Mouse (Mus musculus) hindbrain, embryonic 15.5 days (tissue): Measurements from ENCODE around the gene Svopl. TPM values are rescaled to one million over a fixed set of nuclear protein-coding genes. Genes with fewer than 3 reads are reported as not detected.

Source experiments
- ATAC-seq: fragments of 200-750 bp; cut with Nextera tagmentation; 2 replicates; pipeline ENCODE4 v1.8.0; 2017; ENCODE audit warnings: low read depth, moderate number of reproducible peaks, moderate TSS enrichment; ENCODE audit not compliant: low FRiP score
- H3K27ac ChIP-seq: fragments of 300-500 bp; sonication (generic); replicated peaks from 2 replicates; pipeline ENCODE4 v1.5.1; 2015; ENCODE audit warnings: mild to moderate bottlenecking, inconsistent platforms
- H3K27me3 ChIP-seq: fragments of 300-500 bp; sonication (generic); 2 replicates; pipeline ENCODE4 v1.6.1; 2015; ENCODE audit warnings: control low read depth, inconsistent platforms
- H3K36me3 ChIP-seq: fragments of 300-500 bp; sonication (generic); 2 replicates; pipeline ENCODE4 v1.6.1; 2015; ENCODE audit warnings: control low read depth, inconsistent platforms
- H3K4me1 ChIP-seq: fragments of 300-500 bp; sonication (generic); replicated peaks from 2 replicates; pipeline ENCODE4 v1.6.1; 2015; ENCODE audit warnings: control low read depth, inconsistent platforms
- H3K4me2 ChIP-seq: fragments of 300-500 bp; sonication (generic); 2 replicates; pipeline ENCODE4 v1.6.1; 2015; ENCODE audit warnings: moderate library complexity, mild to moderate bottlenecking, inconsistent platforms
- H3K4me3 ChIP-seq: fragments of 300-500 bp; sonication (generic); 2 replicates; pipeline ENCODE4 v1.5.1; 2015; ENCODE audit warnings: mild to moderate bottlenecking, inconsistent platforms
- H3K9ac ChIP-seq: fragments of 300-500 bp; sonication (generic); 2 replicates; pipeline ENCODE4 v1.6.1; 2015; ENCODE audit warnings: inconsistent platforms
- H3K9me3 ChIP-seq: fragments of 300-500 bp; sonication (generic); 2 replicates; pipeline ENCODE4 v1.6.1; 2016; ENCODE audit warnings: control low read depth, inconsistent platforms
- WGBS: fragments of 180-500 bp; shearing (Covaris S2); methylation state at CpG from one replicate; pipeline ENCODE4 v1.1.7; 2015; 5-methylcytosine and 5-hydroxymethylcytosine counted together
- polyA plus RNA-seq: library from polyadenylated mRNA; unstranded; fragments of >200 nt; fragmentation: Nextera tagmentation; extraction: Ambion mirVana; gene quantifications from 2 replicates; pipeline ENCODE4 v1.2.1, GENCODE M21; 2015

Gene Svopl
- 0.93 and 0.96 TPM in 2 replicates for polyA plus RNA-seq

DNA sequence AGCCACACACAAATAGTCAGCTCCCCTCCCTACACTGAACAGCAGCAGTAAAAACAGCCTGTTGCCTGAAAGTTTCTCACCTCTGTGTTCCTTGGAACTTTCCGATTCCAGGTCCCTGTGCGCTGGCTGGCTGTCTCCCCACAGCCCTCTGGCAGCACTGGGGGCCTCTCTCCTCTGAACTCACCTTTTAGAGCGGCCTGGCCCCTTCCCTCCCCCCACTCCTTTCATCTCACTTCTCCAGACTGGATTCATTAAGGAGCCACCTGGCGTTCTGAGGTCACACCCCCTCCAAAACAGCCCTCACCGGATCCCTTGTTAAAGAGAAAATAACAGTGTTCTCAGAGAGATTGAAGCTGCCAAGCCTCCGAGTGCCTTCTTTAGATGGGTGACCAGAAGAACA, at the start of gene Svopl:
Svopl (minus strand) TSS at position 159 of the 400 bp plus-strand sequence.
- Histone ChIP-seq H3K27me3 (no peaks in the 10 kb centered on the region), H3K9ac (no peak within 1 kb of the TSS), H3K9me3 (no peaks in the 10 kb centered on the region), H3K4me2 (no peak within 1 kb of the TSS), H3K4me3 (no peak within 1 kb of the TSS), H3K4me1 (no peaks in the 10 kb centered on the region), H3K36me3 (no peaks in the 10 kb centered on the region), H3K27ac (no peak within 1 kb of the TSS)
- no peak for ATAC-seq
- 48% methylated on average over 6 of the region's 6 CpGs for WGBS

GRCm38 (mm10) chr6:38094701-38095100, 47.9 kb upstream of the Svopl start:
- Histone ChIP-seq H3K4me3 (no peak overlapping the region), H3K4me2 (no peak overlapping the region), H3K27ac (no peak overlapping the region), H3K27me3 (no peaks in the 10 kb centered on the region), H3K9ac (no peak overlapping the region), H3K9me3 (no peaks in the 10 kb centered on the region), H3K36me3 (no peaks in the 10 kb centered on the region), H3K4me1 (no peaks in the 10 kb centered on the region)
- no peak for ATAC-seq
- WGBS = 92% methylated on average over 10 of the region's 10 CpGs

- no peak for ATAC-seq
- no peak overlapping the region for H3K9ac ChIP-seq
- WGBS = 97% methylated on average over 8 of the region's 8 CpGs
- no peak overlapping the region for H3K4me2 ChIP-seq
- no peaks in the 10 kb centered on the region for H3K4me1 ChIP-seq
- no peak overlapping the region for H3K4me3 ChIP-seq
- H3K9me3 ChIP-seq = no peaks in the 10 kb centered on the region
- H3K27ac ChIP-seq = no peak overlapping the region
- no peaks in the 10 kb centered on the region for H3K36me3 ChIP-seq
- H3K27me3 ChIP-seq = no peaks in the 10 kb centered on the region
These were observed 45.7 kb upstream of the Svopl start for GRCm38 (mm10) chr6:38092539-38092938.

GRCm38 (mm10) chr6:38087242-38088026, 40.6 kb upstream of the Svopl start:
- WGBS = 76% methylated on average over 9 of the region's 9 CpGs
- H3K36me3 ChIP-seq = no peaks in the 10 kb centered on the region
- H3K27me3 ChIP-seq = no peaks in the 10 kb centered on the region
- no peaks in the 10 kb centered on the region for H3K4me1 ChIP-seq
- no peak for ATAC-seq
- no peak overlapping the region for H3K4me2 ChIP-seq
- H3K9me3 ChIP-seq = no peaks in the 10 kb centered on the region
- no peak overlapping the region for H3K4me3 ChIP-seq
- no peak overlapping the region for H3K9ac ChIP-seq
- no peak overlapping the region for H3K27ac ChIP-seq

GRCm38 (mm10) chr6:38083204-38083603, 36.4 kb upstream of the Svopl start:
- H3K27me3 ChIP-seq = no peaks in the 10 kb centered on the region
- H3K27ac ChIP-seq = no peak overlapping the region
- ATAC-seq = no peak
- H3K4me3 ChIP-seq = no peak overlapping the region
- WGBS = 67% methylated on average over 4 of the region's 4 CpGs
- no peak overlapping the region for H3K9ac ChIP-seq
- H3K4me2 ChIP-seq = no peak overlapping the region
- no peaks in the 10 kb centered on the region for H3K9me3 ChIP-seq
- no peaks in the 10 kb centered on the region for H3K36me3 ChIP-seq
- H3K4me1 ChIP-seq = no peaks in the 10 kb centered on the region

DNA sequence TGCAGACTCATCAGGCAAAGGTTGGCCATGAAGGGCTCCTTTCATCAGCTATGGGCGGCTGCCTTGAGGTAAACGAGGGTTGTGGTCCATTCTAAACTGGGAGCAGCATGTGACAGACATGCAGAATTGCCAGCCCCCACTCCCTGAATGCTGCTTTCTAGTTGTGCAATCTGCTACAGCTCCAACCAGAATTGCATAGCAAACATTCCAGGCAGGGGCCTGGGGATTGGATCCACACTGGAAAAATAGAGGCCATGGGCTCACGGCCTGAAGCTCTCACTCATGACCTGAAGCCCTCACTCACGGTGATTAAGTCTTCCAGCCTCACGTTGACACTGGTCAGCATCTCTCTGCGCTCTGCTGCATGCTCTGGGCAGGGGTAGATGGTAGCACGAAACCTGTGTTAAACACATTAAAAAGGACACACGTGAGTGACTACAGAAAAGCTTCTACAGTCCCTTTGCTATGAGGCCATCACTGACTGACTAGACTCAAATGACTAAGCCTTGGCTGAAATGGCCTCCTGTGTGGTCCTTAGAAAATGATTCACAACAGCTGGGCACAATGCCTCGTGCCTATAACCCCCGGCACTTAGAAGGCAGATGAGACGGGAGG, 35.0 kb upstream of the Svopl start:
- H3K27me3 ChIP-seq = no peaks in the 10 kb centered on the region
- 63% methylated on average over 11 of the region's 11 CpGs for WGBS

DNA sequence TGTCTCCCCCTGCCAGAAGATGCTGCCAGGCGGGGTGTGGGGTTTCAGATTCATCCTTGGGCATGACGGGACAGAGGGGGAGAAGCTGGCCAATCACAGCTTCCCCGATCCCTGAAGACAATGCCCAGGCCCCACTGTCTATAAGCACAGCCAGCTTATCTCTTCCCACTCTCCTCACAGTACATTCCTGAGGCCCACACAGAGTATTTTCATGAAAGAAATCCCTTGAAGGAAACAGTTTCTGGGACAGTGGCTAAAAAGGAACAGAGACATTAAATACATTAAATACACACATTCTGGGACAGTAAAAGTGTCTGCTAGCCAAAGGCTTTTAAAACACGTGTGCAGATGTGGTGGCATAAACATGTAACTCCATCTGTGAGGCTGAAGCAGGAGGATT, 33.6 kb upstream of the Svopl start:
- no peaks in the 10 kb centered on the region for H3K4me1 ChIP-seq
- ATAC-seq = no peak
- no peaks in the 10 kb centered on the region for H3K36me3 ChIP-seq
- WGBS = 64% methylated on average over 4 of the region's 4 CpGs
- no peak overlapping the region for H3K27ac ChIP-seq
- H3K4me3 ChIP-seq = no peak overlapping the region
- H3K4me2 ChIP-seq = no peak overlapping the region
- H3K27me3 ChIP-seq = no peaks in the 10 kb centered on the region
- H3K9me3 ChIP-seq = no peaks in the 10 kb centered on the region
- no peak overlapping the region for H3K9ac ChIP-seq

More for the DNA sequence above, 35.0 kb upstream of the Svopl start:
- Histone ChIP-seq H3K4me1 (no peaks in the 10 kb centered on the region), H3K9me3 (no peaks in the 10 kb centered on the region), H3K36me3 (no peaks in the 10 kb centered on the region), H3K4me2 (no peak overlapping the region), H3K27ac (no peak overlapping the region), H3K4me3 (no peak overlapping the region), H3K9ac (no peak overlapping the region)
- ATAC-seq = no peak

DNA sequence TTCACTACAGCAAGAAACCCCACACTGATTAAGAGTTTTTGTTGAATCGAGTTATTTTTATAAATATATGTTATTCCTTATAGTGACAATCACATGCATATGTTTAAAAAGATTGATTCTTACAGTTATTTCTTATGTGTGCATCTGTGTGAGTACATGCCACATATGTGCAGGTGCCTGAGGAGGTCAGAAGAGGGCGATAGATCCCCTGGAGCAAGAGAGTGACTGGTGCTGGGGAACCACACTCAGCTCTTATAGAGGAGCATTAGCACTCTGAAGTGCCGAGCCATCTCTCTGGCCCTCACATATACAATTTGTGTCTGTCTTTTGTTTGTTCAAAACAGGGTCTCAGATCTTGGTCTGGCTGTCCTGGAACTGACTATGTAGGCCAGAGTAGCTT, 26.8 kb upstream of the Svopl start:
- no peak overlapping the region for H3K4me2 ChIP-seq
- H3K4me1 ChIP-seq = no peaks in the 10 kb centered on the region
- H3K27ac ChIP-seq = no peak overlapping the region
- no peaks in the 10 kb centered on the region for H3K27me3 ChIP-seq
- no peaks in the 10 kb centered on the region for H3K9me3 ChIP-seq
- 92% methylated on average over 3 of the region's 3 CpGs for WGBS
- H3K36me3 ChIP-seq = no peaks in the 10 kb centered on the region
- no peak for ATAC-seq
- H3K4me3 ChIP-seq = no peak overlapping the region
- H3K9ac ChIP-seq = no peak overlapping the region

DNA sequence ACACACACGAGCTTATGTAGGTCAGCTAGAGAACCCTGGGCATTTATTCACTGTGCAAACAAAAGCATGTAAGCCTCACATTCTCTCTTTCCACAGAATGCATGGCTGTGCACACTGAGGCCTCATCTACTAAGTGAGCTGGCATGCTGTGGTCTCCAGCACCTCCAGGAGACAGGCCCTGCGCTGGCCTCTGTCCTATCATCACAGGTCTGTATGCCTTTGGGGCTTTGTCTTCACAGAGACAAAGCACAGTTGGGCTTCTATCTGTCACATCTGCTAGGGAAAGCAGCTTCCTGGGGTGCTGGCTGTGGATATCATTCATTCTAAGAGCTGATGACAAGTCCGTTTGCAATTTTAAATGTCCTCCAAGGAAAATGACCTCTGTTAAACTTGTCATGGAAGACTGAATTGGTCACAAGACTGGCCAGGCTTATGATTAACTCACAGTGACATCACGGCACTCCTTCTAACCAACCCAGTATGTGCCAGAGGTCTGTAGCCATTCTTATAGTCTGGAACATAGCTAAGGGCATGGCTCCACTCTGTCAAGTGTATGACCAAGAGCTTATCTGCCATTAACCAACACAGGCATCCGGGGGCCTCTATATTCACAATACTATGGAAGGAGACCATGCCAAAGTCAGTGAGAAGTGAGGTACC, 25.5 kb upstream of the Svopl start:
- H3K9ac ChIP-seq = no peak overlapping the region
- no peaks in the 10 kb centered on the region for H3K27me3 ChIP-seq
- no peak overlapping the region for H3K4me2 ChIP-seq
- no peaks in the 10 kb centered on the region for H3K9me3 ChIP-seq
- H3K4me1 ChIP-seq = no peaks in the 10 kb centered on the region
- 56% methylated on average over 5 of the region's 5 CpGs for WGBS
- H3K4me3 ChIP-seq = no peak overlapping the region
- H3K27ac ChIP-seq = no peak overlapping the region
- no peaks in the 10 kb centered on the region for H3K36me3 ChIP-seq
- no peak for ATAC-seq

DNA sequence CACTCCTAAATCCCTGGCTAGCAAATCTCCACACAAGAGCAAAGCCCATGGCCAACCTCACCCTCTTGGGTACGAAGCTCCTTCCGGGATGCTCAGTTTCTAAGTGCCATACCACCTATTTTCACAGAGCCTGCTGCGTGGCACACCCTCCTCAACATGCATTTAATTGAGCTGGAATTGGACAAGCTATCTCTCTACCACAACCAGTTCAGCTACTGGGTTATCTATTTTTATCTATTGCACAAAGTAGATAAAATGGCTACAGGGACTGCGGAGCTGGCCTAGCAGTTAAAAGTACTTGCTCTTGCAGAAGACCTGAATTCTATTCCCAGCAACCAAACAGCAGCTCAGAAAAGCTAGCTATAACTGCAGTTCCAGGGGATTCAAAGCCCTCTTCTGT, 24.5 kb upstream of the Svopl start:
- Histone ChIP-seq H3K36me3 (no peaks in the 10 kb centered on the region), H3K4me3 (no peak overlapping the region), H3K4me1 (no peaks in the 10 kb centered on the region), H3K27me3 (no peaks in the 10 kb centered on the region), H3K4me2 (no peak overlapping the region), H3K9ac (no peak overlapping the region), H3K27ac (no peak overlapping the region), H3K9me3 (no peaks in the 10 kb centered on the region)
- 88% methylated on average over 4 of the region's 4 CpGs for WGBS
- ATAC-seq = no peak

GRCm38 (mm10) chr6:38066215-38066614, 19.4 kb upstream of the Svopl start:
- H3K36me3 ChIP-seq = no peaks in the 10 kb centered on the region
- ATAC-seq = peak; percentile 92
- H3K4me1 ChIP-seq = peaks cover 11% of the 10 kb centered on the region
- H3K4me2 ChIP-seq = 0 out of 2 replicates have a peak overlapping the region, but pooled peaks have one; percentile 23
- H3K9ac ChIP-seq = no peak overlapping the region
- no peaks in the 10 kb centered on the region for H3K9me3 ChIP-seq
- no peak overlapping the region for H3K27ac ChIP-seq
- WGBS = 3% methylated on average over 5 of the region's 5 CpGs
- no peak overlapping the region for H3K4me3 ChIP-seq
- H3K27me3 ChIP-seq = no peaks in the 10 kb centered on the region

DNA sequence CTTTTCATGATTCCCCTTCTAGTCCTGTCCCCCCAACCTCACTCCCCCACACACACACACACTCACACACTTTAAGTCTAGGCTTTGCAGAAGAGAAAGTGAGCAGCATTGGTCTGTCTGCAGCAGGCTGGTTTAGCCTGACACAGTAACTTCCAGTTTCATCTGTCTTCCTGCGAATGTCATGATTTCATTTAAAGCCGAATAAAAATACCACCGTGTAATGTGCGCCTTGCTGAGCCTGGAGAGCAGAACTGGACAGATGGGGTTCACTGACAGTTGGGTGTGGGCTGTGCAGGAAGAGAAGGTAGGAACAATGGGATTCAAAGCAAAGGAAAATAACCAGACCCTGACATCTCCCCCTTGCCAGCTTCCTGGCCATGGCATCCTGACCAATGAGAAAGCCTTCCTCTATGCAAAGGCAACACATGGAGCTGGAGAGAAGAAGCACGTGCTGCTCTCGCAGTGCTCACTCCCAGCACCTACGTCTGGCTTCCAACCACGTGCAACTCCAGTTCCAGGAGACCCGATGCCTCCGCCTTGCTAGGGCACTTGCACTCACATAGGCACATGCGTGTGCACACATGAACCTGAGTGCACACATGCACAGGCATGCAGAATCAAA, 18.8 kb upstream of the Svopl start:
- Histone ChIP-seq H3K27ac (peak overlapping the region; percentile 21; the same call in 1 of the 2 replicates), H3K27me3 (no peaks in the 10 kb centered on the region), H3K9ac (no peak overlapping the region), H3K4me1 (peaks cover 11% of the 10 kb centered on the region), H3K9me3 (no peaks in the 10 kb centered on the region), H3K4me2 (no peak overlapping the region), H3K4me3 (no peak overlapping the region), H3K36me3 (no peaks in the 10 kb centered on the region)
- WGBS = 68% methylated on average over 11 of the region's 11 CpGs
- peak; percentile 72 for ATAC-seq
